Mouse (Mus musculus): ENCODE measurements around the gene Gnai1. TPM values are rescaled to one million over a fixed set of nuclear protein-coding genes. Genes with fewer than 3 reads are reported as not detected.
"Not testable (repeated sequence)": the region's sequence is repeated elsewhere in the genome, so short reads cannot be mapped to it uniquely, and the experiment has no call there.

Gene Gnai1
- polyA plus RNA-seq (2016; fragmentation: Nextera tagmentation; extraction: Ambion mirVana), result 17.8 and 21.2 TPM in 2 replicates

GRCm38 (mm10) chr5:18360281-18360819 lies at the start of gene Gnai1:
Gene Gnai1, minus strand, starts transcription at chr5:18360355.
- Histone ChIP-seq H3K9me3 (no peaks in the 10 kb centered on the region), H3K4me1 (peaks cover 2% of the 10 kb centered on the region; the same call in 1 of the 2 replicates), H3K27me3 (ENCODE audit: insufficient read depth, poor library complexity, severe bottlenecking) (no peaks in the 10 kb centered on the region), H3K27ac (peak within 1 kb of the TSS; percentile 91), H3K4me3 (peak within 1 kb of the TSS; percentile 88), H3K36me3 (no peaks in the 10 kb centered on the region)
- WGBS, result 3% methylated on average over 74 of the region's 76 CpGs
- peak; percentile 83 for DNase-seq (ENCODE audit: low spot score)

GRCm38 (mm10) chr5:18367864-18368263 lies 7.7 kb upstream of the Gnai1 start:
- no peaks in the 10 kb centered on the region for H3K27me3 ChIP-seq (ENCODE audit: insufficient read depth, poor library complexity, severe bottlenecking)
- H3K27ac ChIP-seq, result no peak overlapping the region
- H3K9me3 ChIP-seq, result no peaks in the 10 kb centered on the region
- WGBS, result 3% methylated on average over 2 of the region's 2 CpGs
- no peaks in the 10 kb centered on the region for H3K36me3 ChIP-seq
- H3K4me3 ChIP-seq, result no peak overlapping the region
- no peaks in the 10 kb centered on the region for H3K4me1 ChIP-seq
- no peak for DNase-seq (ENCODE audit: low spot score)

GRCm38 (mm10) chr5:18365460-18365859 lies 5.3 kb upstream of the Gnai1 start:
- Histone ChIP-seq H3K36me3 (no peaks in the 10 kb centered on the region), H3K9me3 (no peaks in the 10 kb centered on the region), H3K4me1 (no peaks in the 10 kb centered on the region), H3K27ac (no peak overlapping the region), H3K27me3 (ENCODE audit: insufficient read depth, poor library complexity, severe bottlenecking) (no peaks in the 10 kb centered on the region), H3K4me3 (no peak overlapping the region)
- no peak for DNase-seq (ENCODE audit: low spot score)
- 86% methylated on average over 3 of the region's 3 CpGs for WGBS

GRCm38 (mm10) chr5:18360956-18361355 lies 801 bp upstream of the Gnai1 start:
- no peak for DNase-seq (ENCODE audit: low spot score)
- Histone ChIP-seq H3K4me3 (peak overlapping the region; percentile 88), H3K9me3 (no peaks in the 10 kb centered on the region), H3K36me3 (no peaks in the 10 kb centered on the region), H3K27me3 (ENCODE audit: insufficient read depth, poor library complexity, severe bottlenecking) (no peaks in the 10 kb centered on the region), H3K4me1 (peaks cover 2% of the 10 kb centered on the region; the same call in 1 of the 2 replicates), H3K27ac (peak overlapping the region; percentile 91; the same call in 1 of the 2 replicates)
- 28% methylated on average over 6 of the region's 6 CpGs for WGBS

- peak; percentile 79 for DNase-seq (ENCODE audit: low spot score)
- under 1% methylated on average over 76 of the region's 76 CpGs for WGBS
- peak overlapping the region; percentile 91 for H3K27ac ChIP-seq
- H3K4me3 ChIP-seq, result peak overlapping the region; percentile 88
- H3K27me3 ChIP-seq (ENCODE audit: insufficient read depth, poor library complexity, severe bottlenecking), result no peaks in the 10 kb centered on the region
- H3K36me3 ChIP-seq, result no peaks in the 10 kb centered on the region
- peaks cover 2% of the 10 kb centered on the region; the same call in 1 of the 2 replicates for H3K4me1 ChIP-seq
- no peaks in the 10 kb centered on the region for H3K9me3 ChIP-seq
Measured at GRCm38 (mm10) chr5:18359376-18360280, 527 bp downstream of the Gnai1 start.

- 37% methylated on average over 6 of the region's 6 CpGs for WGBS
Measured at GRCm38 (mm10) chr5:18358778-18359177, 1.4 kb downstream of the Gnai1 start.

GRCm38 (mm10) chr5:18358191-18358590 lies 2.0 kb downstream of the Gnai1 start:
- 9% methylated on average over 3 of the region's 3 CpGs for WGBS
- Histone ChIP-seq H3K9me3 (no peaks in the 10 kb centered on the region), H3K27ac (no peak overlapping the region), H3K27me3 (ENCODE audit: insufficient read depth, poor library complexity, severe bottlenecking) (no peaks in the 10 kb centered on the region), H3K4me1 (peaks cover 2% of the 10 kb centered on the region; the same call in 1 of the 2 replicates), H3K36me3 (no peaks in the 10 kb centered on the region), H3K4me3 (no peak overlapping the region)
- no peak for DNase-seq (ENCODE audit: low spot score)

More at GRCm38 (mm10) chr5:18358778-18359177, 1.4 kb downstream of the Gnai1 start:
- Histone ChIP-seq H3K36me3 (no peaks in the 10 kb centered on the region), H3K27me3 (ENCODE audit: insufficient read depth, poor library complexity, severe bottlenecking) (no peaks in the 10 kb centered on the region), H3K27ac (no peak overlapping the region), H3K4me3 (peak overlapping the region; percentile 88), H3K9me3 (no peaks in the 10 kb centered on the region), H3K4me1 (peaks cover 2% of the 10 kb centered on the region; the same call in 1 of the 2 replicates)
- DNase-seq (ENCODE audit: low spot score), result no peak

- 95% methylated on average over 3 of the region's 3 CpGs for WGBS
- Histone ChIP-seq H3K27me3 (ENCODE audit: insufficient read depth, poor library complexity, severe bottlenecking) (no peaks in the 10 kb centered on the region), H3K9me3 (no peaks in the 10 kb centered on the region; the same call in 1 of the 2 replicates), H3K4me1 (no peaks in the 10 kb centered on the region), H3K4me3 (no peak overlapping the region), H3K36me3 (0 out of 2 replicates have a peak, but pooled peaks cover 4% of the 10 kb centered on the region), H3K27ac (no peak overlapping the region)
- DNase-seq (ENCODE audit: low spot score), result no peak
Measured at GRCm38 (mm10) chr5:18347297-18347696, 12.9 kb downstream of the Gnai1 start.

GRCm38 (mm10) chr5:18343455-18344142 lies 16.6 kb downstream of the Gnai1 start:
- WGBS, result 72% methylated on average over 4 of the region's 4 CpGs
- Histone ChIP-seq H3K36me3 (0 out of 2 replicates have a peak, but pooled peaks cover 4% of the 10 kb centered on the region), H3K4me3 (no peak overlapping the region), H3K27me3 (ENCODE audit: insufficient read depth, poor library complexity, severe bottlenecking) (no peaks in the 10 kb centered on the region), H3K9me3 (no peaks in the 10 kb centered on the region; the same call in 1 of the 2 replicates), H3K4me1 (no peaks in the 10 kb centered on the region), H3K27ac (no peak overlapping the region)
- no peak for DNase-seq (ENCODE audit: low spot score)

- Histone ChIP-seq H3K4me1 (peaks cover 1% of the 10 kb centered on the region; the same call in 1 of the 2 replicates), H3K4me3 (no peak overlapping the region), H3K27ac (no peak overlapping the region), H3K9me3 (no peaks in the 10 kb centered on the region; the same call in 1 of the 2 replicates), H3K27me3 (ENCODE audit: insufficient read depth, poor library complexity, severe bottlenecking) (no peaks in the 10 kb centered on the region), H3K36me3 (0 out of 2 replicates have a peak, but pooled peaks cover 4% of the 10 kb centered on the region)
- WGBS, result 77% methylated on average over 4 of the region's 4 CpGs
- DNase-seq (ENCODE audit: low spot score), result no peak
Measured at GRCm38 (mm10) chr5:18342765-18343454, 17.2 kb downstream of the Gnai1 start.

GRCm38 (mm10) chr5:18341876-18342275 lies 18.3 kb downstream of the Gnai1 start:
- H3K36me3 ChIP-seq; H3K9me3 ChIP-seq; H3K4me1 ChIP-seq; DNase-seq (ENCODE audit: low spot score); H3K27me3 ChIP-seq (ENCODE audit: insufficient read depth, poor library complexity, severe bottlenecking); H3K4me3 ChIP-seq; H3K27ac ChIP-seq: not testable (repeated sequence)
- WGBS, result 100% methylated on average over 1 of the region's 1 CpGs

- DNase-seq (ENCODE audit: low spot score), result no peak
- no peak overlapping the region for H3K4me3 ChIP-seq
- no peak overlapping the region for H3K27ac ChIP-seq
- H3K9me3 ChIP-seq, result no peaks in the 10 kb centered on the region
- WGBS, result 98% methylated on average over 5 of the region's 5 CpGs
- no peaks in the 10 kb centered on the region for H3K4me1 ChIP-seq
- H3K27me3 ChIP-seq (ENCODE audit: insufficient read depth, poor library complexity, severe bottlenecking), result no peaks in the 10 kb centered on the region
- H3K36me3 ChIP-seq, result no peaks in the 10 kb centered on the region
Measured at GRCm38 (mm10) chr5:18332256-18332655, 27.9 kb downstream of the Gnai1 start.
